Mouse (Mus musculus): ENCODE measurements at regions not wholly inside any gene's neighbourhood (a gene's known extent, or its start where the extent isn't known, plus 50 kb on each side); places are given as distances from the start of the nearest gene placed in this dataset.

- DNase-seq, result no peak
- intact Hi-C loops (cut with DNase I), result no loop called here
These were observed 253.5 kb downstream of the Ndfip2 start for GRCm38 (mm10) chr14:105511826-105512225.

GRCm38 (mm10) chr14:105511135-105511534 is 252.8 kb downstream of the Ndfip2 start:
- no peak for DNase-seq
- intact Hi-C loops (cut with DNase I), result no loop called here

- intact Hi-C loops (cut with DNase I), result no loop called here
- DNase-seq, result no peak
These were observed 246.9 kb downstream of the Ndfip2 start for GRCm38 (mm10) chr14:105505261-105505660.

GRCm38 (mm10) chr14:105504376-105504775 is 246.0 kb downstream of the Ndfip2 start:
- intact Hi-C loops (cut with DNase I), result no loop called here
- DNase-seq, result no peak

- intact Hi-C loops (cut with DNase I), result no loop called here
- DNase-seq, result no peak
These were observed 245.4 kb downstream of the Ndfip2 start for GRCm38 (mm10) chr14:105503806-105504205.

GRCm38 (mm10) chr14:105502633-105502975 is 244.2 kb downstream of the Ndfip2 start:
- intact Hi-C loops (cut with DNase I), result no loop called here

GRCm38 (mm10) chr14:105501792-105502632 is 243.6 kb downstream of the Ndfip2 start:
- intact Hi-C loops (cut with DNase I), result no loop called here
- DNase-seq, result no peak

More at GRCm38 (mm10) chr14:105502633-105502975, 244.2 kb downstream of the Ndfip2 start:
- DNase-seq, result no peak

- intact Hi-C loops (cut with DNase I), result no loop called here
These were observed 242.8 kb downstream of the Ndfip2 start for GRCm38 (mm10) chr14:105500966-105501741.

GRCm38 (mm10) chr14:105499319-105499895 is 241.0 kb downstream of the Ndfip2 start:
- intact Hi-C loops (cut with DNase I), result no loop called here
- DNase-seq, result no peak

More at GRCm38 (mm10) chr14:105500966-105501741, 242.8 kb downstream of the Ndfip2 start:
- no peak for DNase-seq

GRCm38 (mm10) chr14:105498155-105498906 is 240.0 kb downstream of the Ndfip2 start:
- no peak for DNase-seq
- intact Hi-C loops (cut with DNase I), result no loop called here

GRCm38 (mm10) chr14:105495161-105495560 is 236.8 kb downstream of the Ndfip2 start:
- no peak for DNase-seq
- intact Hi-C loops (cut with DNase I), result no loop called here

GRCm38 (mm10) chr14:105494415-105494814 is 236.0 kb downstream of the Ndfip2 start:
- intact Hi-C loops (cut with DNase I), result no loop called here
- no peak for DNase-seq

- intact Hi-C loops (cut with DNase I), result no loop called here
- DNase-seq, result no peak
These were observed 231.8 kb downstream of the Ndfip2 start for GRCm38 (mm10) chr14:105490158-105490557.

- no peak for DNase-seq
- intact Hi-C loops (cut with DNase I), result no loop called here
These were observed 225.1 kb downstream of the Ndfip2 start for GRCm38 (mm10) chr14:105483352-105484083.

- no peak for DNase-seq
- intact Hi-C loops (cut with DNase I), result no loop called here
These were observed 224.4 kb downstream of the Ndfip2 start for GRCm38 (mm10) chr14:105482644-105483351.

GRCm38 (mm10) chr14:105480048-105480447 is 221.7 kb downstream of the Ndfip2 start:
- DNase-seq, result no peak
- intact Hi-C loops (cut with DNase I), result no loop called here

GRCm38 (mm10) chr14:105474991-105475553 is 216.7 kb downstream of the Ndfip2 start:
- no peak for DNase-seq
- intact Hi-C loops (cut with DNase I), result no loop called here

- DNase-seq, result peak in 1 of 2 experiments; percentile 14
- intact Hi-C loops (cut with DNase I), result no loop called here
These were observed 190.6 kb downstream of the Ndfip2 start for GRCm38 (mm10) chr14:105448919-105449458.

GRCm38 (mm10) chr14:105447088-105447487 is 188.7 kb downstream of the Ndfip2 start:
- intact Hi-C loops (cut with DNase I), result no loop called here
- no peak for DNase-seq

All from gastrocnemius, postnatal 36 days (tissue).